Mouse (Mus musculus) splenic B cell, adult 2 months (primary cell): ENCODE results near the gene Ciita.
A peak's percentile ranks its signal among the peaks of the same experiment; 100 is the strongest.

ENCODE experiments used
- DNase-seq: peaks from one replicate; pipeline ENCODE4 v3.0.0-alpha.2; 2011; ENCODE audit warnings: low read depth, low spot score
- H3K27me3 ChIP-seq: 2 replicates; pipeline ENCODE4 v1.6.1; 2012; ENCODE audit warnings: mild to moderate bottlenecking, low read length, moderate library complexity, mixed read lengths; ENCODE audit not compliant: control insufficient read depth, poor library complexity, insufficient read depth, severe bottlenecking
- H3K36me3 ChIP-seq: 2 replicates; pipeline ENCODE4 v1.6.1; 2012; ENCODE audit warnings: mild to moderate bottlenecking, low read length, moderate library complexity, mixed read lengths; ENCODE audit not compliant: control insufficient read depth, poor library complexity, insufficient read depth, severe bottlenecking

Gene Ciita

DNA sequence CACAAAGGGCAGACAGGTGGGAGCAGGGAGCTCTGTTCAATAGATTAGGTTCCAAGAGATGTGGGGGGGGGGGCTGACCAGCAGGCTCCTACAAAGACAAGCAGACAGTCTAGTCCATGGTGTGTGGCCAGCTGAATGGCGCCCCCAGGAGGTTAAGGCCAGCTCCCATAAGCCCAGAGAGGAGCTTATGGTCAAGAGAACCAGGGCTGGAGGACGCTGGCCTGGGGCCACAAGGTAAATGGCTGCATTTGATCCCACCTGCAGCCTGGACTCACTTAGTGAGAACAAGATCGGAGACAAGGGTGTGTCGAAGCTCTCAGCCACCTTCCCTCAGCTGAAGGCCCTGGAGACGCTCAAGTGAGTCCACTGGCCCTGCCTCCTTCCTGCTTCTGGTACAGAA, 38.2 kb downstream of the Ciita start:
- H3K36me3 ChIP-seq = peaks cover 22% of the 10 kb centered on the region
- DNase-seq = peak; percentile 56
- no peaks in the 10 kb centered on the region for H3K27me3 ChIP-seq

DNA sequence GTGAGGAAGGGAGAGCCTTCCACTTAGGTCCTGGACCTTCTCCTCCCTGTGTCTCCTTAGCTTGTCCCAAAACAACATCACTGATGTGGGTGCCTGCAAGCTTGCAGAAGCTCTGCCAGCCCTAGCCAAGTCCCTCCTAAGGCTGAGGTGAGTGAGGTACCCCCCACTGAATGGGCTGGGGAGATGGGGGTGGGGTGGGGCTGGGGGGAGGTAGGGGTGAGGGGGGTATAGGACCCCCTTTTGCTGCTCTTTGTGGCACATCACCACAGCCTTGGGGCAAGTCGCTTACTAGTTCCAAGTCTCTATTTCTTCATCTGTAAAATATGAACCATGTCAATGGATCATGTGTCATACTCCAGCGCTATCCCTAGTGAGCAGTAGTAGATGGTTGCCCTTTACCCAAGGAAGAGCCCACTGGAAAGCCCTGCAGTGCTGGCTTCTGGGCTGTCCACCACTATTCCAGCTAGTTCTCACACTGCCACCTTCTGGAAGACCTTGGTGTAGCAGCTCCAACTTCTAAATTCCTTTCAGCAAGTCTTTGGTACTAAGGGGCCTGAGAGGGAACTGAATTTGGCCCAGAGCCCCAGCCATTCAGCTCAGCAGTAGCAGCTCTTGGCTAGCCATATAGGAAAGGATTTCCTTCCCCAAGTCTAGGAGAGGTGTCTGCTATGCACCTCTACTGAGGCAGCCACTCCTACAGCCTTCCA, 41.2 kb downstream of the Ciita start:
- Histone ChIP-seq H3K27me3 (no peaks in the 10 kb centered on the region), H3K36me3 (peaks cover 42% of the 10 kb centered on the region)
- DNase-seq = peak; percentile 86

- peak; percentile 91 for DNase-seq
- H3K27me3 ChIP-seq = no peaks in the 10 kb centered on the region
- H3K36me3 ChIP-seq = peaks cover 44% of the 10 kb centered on the region
Observed at GRCm38 (mm10) chr16:10522811-10523210, 43.0 kb downstream of the Ciita start.

GRCm38 (mm10) chr16:10523650-10524049, 43.8 kb downstream of the Ciita start:
- DNase-seq = no peak
- H3K36me3 ChIP-seq = peaks cover 45% of the 10 kb centered on the region
- no peaks in the 10 kb centered on the region for H3K27me3 ChIP-seq

DNA sequence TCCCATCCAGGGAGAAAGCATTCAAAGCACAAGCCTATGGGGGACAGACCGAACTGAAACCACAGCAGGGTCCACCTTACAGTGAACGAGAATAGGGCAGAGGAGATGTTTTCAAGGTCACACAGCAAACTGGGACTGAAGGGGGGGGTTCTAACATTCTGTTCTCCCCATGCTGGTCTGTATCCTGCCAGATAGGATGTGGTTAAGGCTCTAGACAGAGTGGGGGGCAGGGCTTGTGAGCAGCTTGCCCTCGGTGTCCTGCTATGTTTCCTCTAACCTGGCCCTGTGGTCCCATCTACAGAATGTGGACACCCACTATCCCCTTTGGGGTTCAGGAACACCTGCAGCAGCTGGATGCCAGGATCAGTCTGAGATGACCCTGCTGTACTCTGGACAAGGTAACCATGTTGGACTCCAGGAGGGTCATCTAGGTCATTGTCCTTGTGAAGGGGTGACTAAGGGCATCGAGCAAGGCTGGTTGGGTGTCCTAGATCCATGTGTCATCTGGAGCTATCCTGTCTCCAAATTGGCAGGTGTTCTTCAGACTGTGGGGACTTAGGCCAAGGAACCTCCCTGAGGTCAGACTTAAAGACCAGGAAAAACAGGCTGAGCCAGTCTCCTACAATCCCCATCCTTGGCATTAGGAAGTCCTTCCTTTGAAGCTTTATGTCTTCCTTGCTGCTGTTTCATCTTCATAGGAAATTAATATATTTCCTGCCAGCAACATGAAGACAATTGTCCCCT, 45.2 kb downstream of the Ciita start:
- no peak for DNase-seq
- Histone ChIP-seq H3K27me3 (no peaks in the 10 kb centered on the region), H3K36me3 (peaks cover 47% of the 10 kb centered on the region)

- no peak for DNase-seq
Observed at GRCm38 (mm10) chr16:10525610-10525980, 45.7 kb downstream of the Ciita start.

GRCm38 (mm10) chr16:10527046-10527644, 47.3 kb downstream of the Ciita start:
- Histone ChIP-seq H3K27me3 (no peaks in the 10 kb centered on the region), H3K36me3 (peaks cover 50% of the 10 kb centered on the region)
- DNase-seq = no peak

More at GRCm38 (mm10) chr16:10525610-10525980, 45.7 kb downstream of the Ciita start:
- no peaks in the 10 kb centered on the region for H3K27me3 ChIP-seq
- peaks cover 48% of the 10 kb centered on the region for H3K36me3 ChIP-seq

DNA sequence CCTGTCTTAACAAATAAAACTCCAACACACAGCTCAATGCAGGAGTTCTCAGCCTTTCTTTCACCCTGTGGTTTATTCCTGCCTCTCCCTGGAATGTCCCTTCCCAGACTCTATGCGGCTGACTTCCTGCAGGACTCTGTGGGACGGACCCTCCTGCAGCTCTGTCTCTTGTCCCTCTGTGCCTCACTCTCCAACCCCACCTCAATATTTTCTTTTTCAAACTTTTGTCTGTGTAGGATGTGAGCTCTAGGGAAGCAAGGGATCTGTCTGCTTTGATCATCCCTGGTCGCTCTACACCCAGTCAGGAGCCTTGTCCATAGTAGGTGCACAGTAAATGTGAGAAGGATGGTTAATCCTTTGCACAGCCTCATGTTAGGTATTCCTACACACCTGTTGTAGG, 48.5 kb downstream of the Ciita start:
- H3K27me3 ChIP-seq = no peaks in the 10 kb centered on the region
- H3K36me3 ChIP-seq = peaks cover 51% of the 10 kb centered on the region

GRCm38 (mm10) chr16:10530179-10530578, 50.3 kb downstream of the Ciita start:
- no peaks in the 10 kb centered on the region for H3K27me3 ChIP-seq
- H3K36me3 ChIP-seq = peaks cover 40% of the 10 kb centered on the region
- no peak for DNase-seq

More for the DNA sequence above, 48.5 kb downstream of the Ciita start:
- DNase-seq = no peak

DNA sequence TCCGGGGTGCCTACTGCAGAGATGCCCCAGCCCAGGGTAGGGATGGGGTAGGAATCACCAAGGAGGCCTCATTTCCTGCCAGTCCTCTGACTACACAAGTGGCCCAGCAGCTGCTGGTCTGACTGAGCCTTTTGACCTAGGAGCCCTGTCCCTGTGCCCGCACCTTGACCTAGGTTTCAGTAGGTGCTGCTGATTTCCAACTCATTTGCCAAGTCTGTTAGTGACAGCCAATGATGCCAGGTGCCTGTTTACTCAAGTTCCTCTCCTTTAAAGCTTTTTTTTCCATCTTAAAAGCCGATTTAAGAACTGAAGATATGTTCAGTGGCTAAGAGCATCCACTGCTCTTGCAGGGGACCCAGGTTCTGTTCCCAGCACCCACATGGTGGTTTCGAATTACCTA, 53.9 kb downstream of the Ciita start:
- Histone ChIP-seq H3K27me3 (no peaks in the 10 kb centered on the region), H3K36me3 (peaks cover 17% of the 10 kb centered on the region)
- DNase-seq = no peak

- Histone ChIP-seq H3K27me3 (no peaks in the 10 kb centered on the region), H3K36me3 (peaks cover 14% of the 10 kb centered on the region)
- no peak for DNase-seq
Observed at GRCm38 (mm10) chr16:10534567-10534966, 54.7 kb downstream of the Ciita start.

DNA sequence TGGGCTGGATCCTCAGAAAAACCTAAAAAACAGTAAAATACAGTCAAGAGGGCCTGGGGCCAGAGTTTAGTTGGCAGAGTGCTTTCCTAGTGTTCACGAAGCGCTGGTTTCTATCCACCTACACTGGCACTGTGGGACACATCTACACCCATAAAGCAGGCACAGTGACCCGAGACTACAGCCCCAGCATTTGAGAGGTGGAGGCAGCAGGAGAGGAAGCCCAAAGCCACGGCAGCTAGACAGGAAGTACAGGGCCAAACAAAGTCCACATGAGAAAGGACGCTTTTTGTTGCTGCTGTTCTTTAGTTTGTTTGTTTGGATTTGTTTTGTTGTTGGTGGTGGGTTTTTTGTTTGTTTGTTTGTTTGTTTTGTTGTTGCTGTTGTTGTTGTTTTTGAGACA, 56.5 kb downstream of the Ciita start:
- H3K36me3 ChIP-seq = peaks cover 9% of the 10 kb centered on the region
- peak; percentile 36 for DNase-seq
- no peaks in the 10 kb centered on the region for H3K27me3 ChIP-seq

DNA sequence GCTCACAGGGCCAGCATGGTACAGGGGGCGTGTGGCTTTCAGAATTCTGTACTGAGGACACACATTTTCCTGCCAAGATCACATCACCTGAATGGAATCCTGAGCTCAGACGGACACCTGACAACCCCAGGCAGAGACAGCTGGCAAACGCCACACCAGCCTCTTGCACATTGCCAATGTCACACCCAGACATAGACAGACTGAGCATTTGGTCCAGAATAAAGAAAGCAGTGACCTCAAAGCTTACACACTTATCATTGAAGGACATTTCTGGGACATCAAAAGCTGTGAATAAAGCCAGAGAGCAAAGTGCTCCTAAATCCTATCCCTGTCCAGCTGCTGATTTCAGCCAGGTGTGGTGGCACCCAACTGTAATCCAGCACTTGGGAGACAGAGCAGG, 57.1 kb downstream of the Ciita start:
- peak; percentile 2 for DNase-seq
- H3K27me3 ChIP-seq = no peaks in the 10 kb centered on the region
- peaks cover 6% of the 10 kb centered on the region; the same call in 1 of the 2 replicates for H3K36me3 ChIP-seq

- DNase-seq = no peak
- Histone ChIP-seq H3K36me3 (peaks cover 1% of the 10 kb centered on the region; the same call in 1 of the 2 replicates), H3K27me3 (no peaks in the 10 kb centered on the region)
Observed at GRCm38 (mm10) chr16:10540763-10541597, 61.1 kb downstream of the Ciita start.
